Mouse (Mus musculus) retina, embryonic 14.5 days (tissue): ENCODE measurements around the gene Tenm4.

ENCODE experiments used
- DNase-seq: peaks from one replicate; pipeline ENCODE4 v3.0.0-alpha.2; 2015; ENCODE audit warnings: low spot score

The Tenm4 gene

DNA sequence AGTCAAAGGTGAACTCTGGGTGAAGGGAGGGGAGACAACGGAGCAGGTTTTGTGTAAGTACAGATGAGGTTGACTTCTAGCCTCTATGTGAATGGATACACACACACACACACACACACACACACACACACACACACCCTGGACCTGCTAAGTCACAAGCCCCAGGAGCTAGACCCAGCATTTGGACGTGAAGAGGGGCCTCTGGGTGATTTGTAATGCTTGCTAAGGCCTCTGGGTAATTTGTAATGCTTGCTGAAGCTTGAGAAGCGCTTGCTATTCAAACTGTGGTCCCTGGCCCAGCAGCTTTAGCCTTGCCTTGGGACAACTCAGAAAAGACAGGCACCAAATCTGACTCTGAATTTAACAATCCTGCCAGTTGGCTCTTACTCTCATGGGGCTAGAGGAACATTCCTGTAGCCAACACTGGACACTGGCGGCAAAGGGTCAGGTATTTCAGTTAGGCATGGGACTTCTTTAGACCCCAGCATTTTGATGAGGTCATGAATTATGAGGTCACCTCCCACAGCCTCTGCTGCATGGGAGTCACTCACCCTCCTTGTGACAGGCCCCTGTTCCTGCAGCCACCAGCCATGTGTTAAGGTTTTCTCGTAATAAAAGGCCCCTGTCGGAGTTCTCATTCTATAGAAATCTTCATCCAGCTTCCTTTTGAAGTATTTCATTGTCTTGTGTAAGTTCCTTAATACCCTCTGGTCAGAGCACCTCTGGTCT lies 237.3 kb downstream of the Tenm4 start:
- no peak for DNase-seq

DNA sequence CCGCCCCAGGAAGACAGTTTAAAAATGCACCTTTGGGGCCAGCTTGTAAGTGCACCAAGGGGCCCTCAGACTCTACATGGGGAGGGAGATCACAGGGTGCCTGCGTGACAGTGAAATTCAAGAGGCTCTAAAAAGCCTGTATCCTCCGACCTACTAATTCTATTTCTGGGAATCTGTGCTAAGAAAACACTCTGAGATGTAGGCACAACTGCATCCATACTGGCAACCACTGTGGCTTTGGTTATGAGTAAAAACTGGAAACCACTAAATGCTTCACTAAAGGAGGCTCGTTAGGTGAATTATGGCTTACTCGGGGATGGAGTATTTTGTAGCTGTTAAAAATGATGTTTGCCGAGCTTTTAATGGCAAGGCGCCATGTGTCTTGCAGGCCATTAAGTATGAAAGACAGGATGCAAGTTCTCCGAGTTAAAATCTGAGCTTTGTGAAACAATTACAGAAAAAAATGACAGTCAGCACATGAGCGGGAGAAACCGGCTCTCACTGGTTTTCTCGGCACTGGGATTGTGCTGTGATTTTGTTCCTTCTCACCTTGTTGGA lies 238.4 kb downstream of the Tenm4 start:
- DNase-seq, result no peak

- DNase-seq, result no peak
These were observed 242.8 kb downstream of the Tenm4 start for GRCm38 (mm10) chr7:96413822-96414221.

DNA sequence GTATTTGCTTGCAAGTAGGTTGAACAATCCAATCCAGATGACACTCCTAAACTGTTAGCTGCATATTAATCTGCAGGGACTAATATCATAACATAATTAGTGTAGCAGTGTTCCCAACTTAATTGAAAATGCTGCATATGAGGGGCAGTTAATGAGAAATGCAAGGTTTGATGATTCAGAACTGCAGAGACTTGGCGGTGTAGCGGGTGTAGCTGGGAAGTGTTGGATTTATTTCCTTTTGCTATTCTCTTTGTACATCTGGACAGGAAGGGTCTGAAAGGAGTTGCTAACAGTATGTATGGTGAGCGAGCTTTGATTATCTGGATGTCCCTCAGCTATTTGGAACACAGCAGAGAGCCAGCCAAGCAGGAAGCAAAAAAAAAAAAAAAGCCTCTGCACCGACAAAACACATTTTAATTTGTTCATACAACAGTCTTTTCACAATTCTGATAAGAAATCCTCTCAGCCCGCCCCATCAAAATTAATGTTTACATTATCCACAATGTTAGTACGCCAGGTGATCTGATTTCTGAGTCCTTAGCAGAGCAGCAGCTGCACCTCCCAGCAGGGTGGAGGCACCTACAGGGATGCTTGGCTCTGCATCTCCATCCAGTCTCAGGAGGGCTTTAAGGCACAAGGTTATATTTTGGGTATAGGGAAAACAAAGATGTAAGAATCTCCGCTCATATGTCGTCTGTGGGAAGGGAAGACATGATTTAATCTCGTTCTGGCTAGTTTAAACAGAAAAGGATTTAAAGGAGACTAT lies 243.4 kb downstream of the Tenm4 start:
- no peak for DNase-seq

GRCm38 (mm10) chr7:96417251-96418004 lies 246.4 kb downstream of the Tenm4 start:
- DNase-seq, result no peak

GRCm38 (mm10) chr7:96418146-96418545 lies 247.1 kb downstream of the Tenm4 start:
- no peak for DNase-seq

DNA sequence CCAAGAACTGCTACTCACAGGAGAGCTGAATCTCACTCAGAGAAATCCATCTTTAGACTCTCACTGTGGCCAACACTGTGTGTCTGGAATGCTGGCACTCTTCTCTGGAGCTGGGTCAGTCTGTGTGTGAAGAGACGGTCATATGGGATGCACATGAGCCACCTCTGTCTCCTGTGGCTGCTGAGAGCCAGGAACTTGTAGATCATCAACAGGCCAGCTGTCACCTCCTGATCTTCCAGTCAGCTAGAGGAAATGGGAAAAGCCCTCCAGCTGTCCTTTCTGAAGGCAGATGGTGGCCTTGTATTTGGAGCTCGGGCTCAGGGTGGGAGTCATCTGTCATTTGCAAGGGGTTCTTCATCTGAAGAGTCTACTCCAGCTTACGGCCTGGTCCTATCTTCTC lies 249.0 kb downstream of the Tenm4 start:
- peak; percentile 38 for DNase-seq

DNA sequence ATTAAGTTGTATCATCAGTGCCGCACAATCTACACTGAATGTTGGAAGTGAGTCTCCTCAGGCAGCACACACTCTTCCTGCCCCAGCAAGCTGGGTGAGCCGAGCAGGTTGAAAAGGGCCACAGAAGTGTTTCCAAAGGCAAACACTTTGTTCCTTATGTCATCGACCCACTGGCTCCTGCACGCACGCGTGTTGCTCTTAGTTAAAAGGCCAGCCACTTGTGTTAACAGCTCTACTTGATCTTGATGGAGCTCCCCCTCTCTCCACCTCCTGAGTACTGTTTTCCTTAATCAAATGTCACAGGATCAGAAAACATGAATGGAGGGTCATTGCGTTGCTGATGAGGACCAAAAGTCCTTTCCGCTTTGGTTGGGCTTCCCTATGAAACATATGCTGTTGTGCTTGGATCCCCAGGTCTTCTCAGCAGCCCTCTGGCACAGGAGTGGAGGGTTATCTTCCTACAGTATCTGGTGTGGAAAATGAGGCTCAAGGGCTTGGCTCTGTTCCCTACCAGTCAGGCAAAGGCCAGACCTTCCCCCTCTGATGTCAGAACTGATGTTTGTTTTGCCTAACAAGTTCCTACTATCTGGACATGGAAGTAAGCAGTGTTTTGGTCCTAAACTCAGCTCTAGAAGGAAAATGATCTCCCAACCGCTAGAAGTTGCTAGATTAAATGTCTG lies 250.0 kb downstream of the Tenm4 start:
- DNase-seq, result no peak

- no peak for DNase-seq
These were observed 255.9 kb downstream of the Tenm4 start for GRCm38 (mm10) chr7:96426954-96427353.

DNA sequence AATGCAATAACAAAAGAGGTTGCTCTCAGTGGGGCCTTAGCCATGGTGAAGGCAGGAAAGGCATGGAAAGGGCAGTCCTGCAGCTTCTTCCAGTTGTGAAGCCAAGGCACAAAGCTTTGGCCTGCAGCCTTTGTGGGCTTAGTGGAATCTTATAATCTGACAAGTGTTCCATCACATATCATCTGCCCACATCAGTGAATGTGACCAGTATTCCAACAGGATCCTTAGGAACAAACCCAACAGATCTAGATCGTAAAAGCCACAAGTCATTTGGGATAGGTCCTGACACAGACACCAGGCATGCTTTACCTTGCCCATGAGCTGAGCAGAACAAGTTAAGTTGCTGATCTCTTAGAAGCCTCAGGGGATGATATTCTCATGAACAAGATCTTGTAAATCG lies 262.3 kb downstream of the Tenm4 start:
- DNase-seq, result no peak

DNA sequence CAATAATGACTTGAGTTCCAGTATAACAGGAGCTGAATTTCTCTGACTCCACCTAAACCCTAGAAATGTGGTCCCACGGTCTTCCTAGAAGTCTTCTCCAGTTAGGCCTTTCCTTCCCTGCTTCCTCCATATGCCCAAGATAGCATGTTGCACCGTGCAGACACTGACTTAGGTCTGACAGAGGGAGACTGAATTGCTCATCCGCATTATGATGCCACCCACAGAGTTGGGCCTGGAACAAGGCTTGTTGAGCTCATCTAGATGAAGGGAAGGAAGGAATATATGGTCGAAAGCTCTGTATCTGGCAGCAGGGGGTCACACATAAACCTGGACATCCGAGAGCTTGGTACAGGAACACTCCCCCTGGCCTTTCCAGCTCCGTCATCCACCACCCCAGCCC lies 267.3 kb downstream of the Tenm4 start:
- no peak for DNase-seq

DNA sequence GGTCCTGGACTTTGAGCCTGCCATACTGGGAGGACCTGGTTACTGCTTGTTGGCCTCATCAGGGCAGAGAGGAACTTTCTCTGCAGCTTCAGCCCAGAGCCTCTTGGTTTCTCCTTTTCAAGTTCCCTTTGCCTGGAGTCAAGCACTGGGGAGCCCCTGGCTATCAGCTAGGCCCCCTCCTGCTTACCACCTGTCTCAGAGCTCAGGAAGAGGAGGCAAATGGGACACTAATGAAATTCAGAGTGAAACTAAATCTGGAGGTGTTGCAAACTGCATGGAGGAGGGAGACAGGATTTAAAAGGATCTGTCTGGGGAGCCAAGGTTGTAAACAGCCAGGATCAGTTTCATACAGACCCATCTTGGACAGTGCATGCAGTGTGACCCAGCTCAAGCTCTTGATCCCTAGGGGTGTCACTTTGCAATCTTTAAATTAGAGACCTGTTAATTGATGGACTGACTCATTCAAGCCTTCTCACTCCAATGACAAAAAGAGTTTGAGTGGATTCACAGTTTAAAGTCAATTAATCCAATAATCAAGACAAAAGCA lies 269.2 kb downstream of the Tenm4 start:
- no peak for DNase-seq

DNA sequence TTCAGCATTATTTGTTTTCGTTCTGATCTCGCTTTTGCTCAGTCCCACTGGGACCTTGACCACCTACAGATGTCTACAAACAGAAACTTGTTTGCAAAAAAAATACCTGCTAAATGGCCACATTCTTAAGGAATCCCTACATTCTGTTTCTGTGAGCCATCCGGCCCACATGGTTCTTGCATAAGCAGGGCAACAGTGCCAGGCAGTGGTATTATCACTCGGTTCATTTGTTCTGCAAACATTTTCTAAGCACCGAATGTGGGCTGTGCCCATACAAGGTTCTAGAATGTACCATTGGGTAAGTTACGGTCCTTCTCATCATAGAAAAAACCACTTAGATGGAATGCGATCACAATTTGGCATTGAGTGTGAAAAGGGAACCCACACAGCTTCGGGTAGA lies 274.7 kb downstream of the Tenm4 start:
- no peak for DNase-seq

DNA sequence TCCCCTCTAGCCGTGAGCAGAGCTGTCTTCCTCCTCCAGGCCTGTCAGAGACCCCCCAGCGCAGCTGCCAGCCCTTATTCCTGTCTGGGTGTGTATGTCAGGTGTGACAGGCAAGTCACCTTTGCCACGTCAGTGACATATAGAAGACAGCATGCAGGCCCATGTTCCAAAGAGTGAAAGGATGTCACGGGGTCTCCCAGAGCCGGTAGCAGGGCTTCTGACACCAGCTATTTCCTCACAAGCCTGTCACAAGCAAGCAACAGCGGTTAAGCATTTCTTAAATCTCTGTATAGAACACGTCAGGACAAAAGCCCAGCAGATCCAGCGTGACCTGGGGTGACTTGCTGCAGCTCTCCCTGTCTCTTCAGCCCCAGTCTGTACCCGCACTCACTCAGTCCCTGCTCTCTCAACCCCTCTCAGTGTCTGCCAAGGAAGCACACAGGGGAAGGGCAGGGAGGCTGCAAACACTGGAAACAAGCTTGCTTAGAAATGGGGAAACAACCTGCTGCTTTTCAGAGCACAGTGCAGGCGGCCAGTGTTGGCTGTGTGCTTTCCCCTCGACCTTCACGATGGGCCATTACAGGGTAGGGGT lies 276.9 kb downstream of the Tenm4 start:
- no peak for DNase-seq

DNA sequence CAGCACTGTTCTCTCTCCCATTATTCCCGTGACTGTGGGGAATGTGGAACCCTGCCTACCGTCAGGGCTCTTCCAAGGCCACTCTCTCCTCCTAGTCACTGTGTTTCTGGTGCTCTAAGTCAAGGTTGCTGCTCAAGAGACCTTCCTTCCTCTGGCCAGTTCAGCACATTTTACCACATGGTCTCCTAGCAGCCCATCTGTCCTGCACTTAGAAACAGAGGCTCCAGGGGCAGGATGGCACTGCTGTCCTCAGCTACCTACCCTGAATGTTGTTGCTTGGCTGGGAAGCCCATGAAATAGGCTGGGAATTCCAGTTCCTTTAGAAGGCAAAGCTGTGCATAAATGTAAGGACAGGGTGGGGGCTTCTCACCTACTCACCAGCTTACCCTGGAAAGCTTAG lies 284.9 kb downstream of the Tenm4 start:
- DNase-seq, result no peak

DNA sequence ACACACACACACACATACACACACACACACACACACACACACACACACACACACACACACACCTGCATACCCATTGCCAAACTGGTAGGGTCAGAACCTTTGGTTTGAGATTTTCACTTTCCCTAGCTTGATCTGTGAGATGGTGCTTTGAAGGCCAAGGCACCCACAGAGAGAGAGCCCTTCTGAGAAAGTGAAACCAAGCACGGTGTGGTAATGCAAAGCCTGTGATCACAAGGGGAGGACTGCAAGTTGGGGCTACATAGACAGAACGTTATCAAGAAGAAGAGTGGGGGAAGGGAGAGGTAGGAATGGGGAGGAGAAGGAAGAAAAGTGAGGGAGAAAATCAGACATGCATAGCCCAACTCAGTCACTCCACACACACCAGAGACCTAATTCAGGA lies 285.6 kb downstream of the Tenm4 start:
- no peak for DNase-seq

- DNase-seq, result no peak
These were observed 286.8 kb downstream of the Tenm4 start for GRCm38 (mm10) chr7:96457891-96458290.

DNA sequence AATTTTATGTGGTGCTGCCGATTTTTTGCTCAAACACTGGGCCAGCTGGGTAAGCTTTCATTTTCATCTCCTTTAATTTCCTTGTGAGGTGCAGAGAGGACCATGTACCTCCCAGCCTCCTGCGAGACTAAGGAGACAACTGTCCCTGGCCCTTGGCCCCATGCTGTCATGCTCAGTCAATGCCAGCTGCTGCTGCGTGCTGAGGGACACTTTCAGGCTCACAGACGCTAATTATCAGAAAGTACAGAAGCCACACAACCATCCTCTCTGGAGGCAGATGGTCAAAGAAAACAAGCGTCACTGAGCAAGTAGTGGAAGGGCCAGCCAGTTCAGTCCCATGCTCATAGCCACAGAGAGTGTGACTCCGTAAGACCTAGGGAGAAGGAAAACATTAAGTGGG lies 287.9 kb downstream of the Tenm4 start:
- DNase-seq, result peak; percentile 32

GRCm38 (mm10) chr7:96466761-96467160 lies 295.7 kb downstream of the Tenm4 start:
- DNase-seq, result no peak

GRCm38 (mm10) chr7:96470821-96471220 lies 299.8 kb downstream of the Tenm4 start:
- DNase-seq, result no peak

- no peak for DNase-seq
These were observed 303.6 kb downstream of the Tenm4 start for GRCm38 (mm10) chr7:96474560-96475089.
